Comparison of ENCODE assay signal across 30 mouse cellular contexts in genomic region chr7:100997951-100998577, GRCm38 (mm10). TPM values are rescaled to one million over a fixed set of nuclear protein-coding genes. Genes with fewer than 3 reads are reported as not detected.
DNase-seq lines count a peak whose midpoint lies in the region; TF ChIP-seq lines count a peak whose summit lies in the region.
"Had no signal": no experiment of that assay in that cellular context is flagged by ENCODE, and none has a peak within 500 bp of the region (broad histone marks: within the 10 kb centered on the region; RNA-seq: fewer than 3 reads in every experiment).

No protein-coding gene starts in this region.

- no peaks in the 10 kb centered on the region for H3K79me2 ChIP-seq in heart, adult 2 months (replicated peaks; ENCODE audit: control insufficient read depth, insufficient read depth, low read length)

- no peak overlapping the region for H3K9ac ChIP-seq in heart, adult 2 months (ENCODE audit: low read depth, low read length)
- H3K9ac ChIP-seq: embryonic facial prominence, embryonic 15.5 days; forebrain, embryonic 12.5 days; forebrain, postnatal 0 days; heart, embryonic 15.5 days; liver, embryonic 14.5 days; lung, embryonic 15.5 days; midbrain, embryonic 12.5 days; neural tube, embryonic 15.5 days had no signal

- no peak for TF ChIP-seq EP300 in heart, adult 2 months (IDR thresholded peaks at IDR 0.05; ENCODE audit: insufficient read depth, low read depth, low read length)

- intact Hi-C loops in heart, adult 2 months (cut with DNase I), result no loop called here

- H3K9me3 ChIP-seq in E14TG2a.4 (ENCODE audit: low read length), result no peaks in the 10 kb centered on the region
- H3K9me3 ChIP-seq: embryonic facial prominence, embryonic 10.5 days; embryonic facial prominence, embryonic 15.5 days; forebrain, embryonic 12.5 days; heart, embryonic 10.5 days; heart, embryonic 15.5 days; lung, embryonic 15.5 days; midbrain, embryonic 12.5 days; neural tube, embryonic 15.5 days had no signal

- H3K4me1 ChIP-seq in heart, adult 2 months (ENCODE audit: control insufficient read depth, insufficient read depth, low read length), result peaks cover 37% of the 10 kb centered on the region
- peaks cover 35% of the 10 kb centered on the region for H3K4me1 ChIP-seq in E14TG2a.4 (replicated peaks; ENCODE audit: low read depth, low read length)
- H3K4me1 ChIP-seq in lung, adult 2 months (ENCODE audit: control insufficient read depth, insufficient read depth, low read length), result peaks cover 6% of the 10 kb centered on the region
- H3K4me1 ChIP-seq: forebrain, embryonic 12.5 days; midbrain, embryonic 12.5 days; neural tube, embryonic 15.5 days had no signal

- H3K4me3 ChIP-seq in heart, adult 2 months, result no peak overlapping the region
- peak overlapping the region; percentile 70 for H3K4me3 ChIP-seq in E14TG2a.4 (replicated peaks; ENCODE audit: low read length)
- H3K4me3 ChIP-seq in lung, adult 2 months (replicated peaks; ENCODE audit: extremely low read depth, low read depth, low read length), result no peak overlapping the region
- H3K4me3 ChIP-seq: embryonic facial prominence, embryonic 10.5 days; embryonic facial prominence, embryonic 15.5 days; forebrain, embryonic 12.5 days; heart, embryonic 10.5 days; heart, embryonic 15.5 days; lung, embryonic 15.5 days; midbrain, embryonic 12.5 days; neural tube, embryonic 15.5 days had no signal

- 91% methylated on average over 31 of the region's 31 CpGs for WGBS in heart, adult 2 months
- 88% methylated on average over 31 of the region's 31 CpGs for WGBS in lung, adult 2 months

- no peaks in the 10 kb centered on the region for H3K27me3 ChIP-seq in heart, adult 2 months (ENCODE audit: control insufficient read depth, insufficient read depth, low read length)
- peaks cover 75% of the 10 kb centered on the region for H3K27me3 ChIP-seq in E14TG2a.4 (ENCODE audit: insufficient read depth, low read length)
- H3K27me3 ChIP-seq: embryonic facial prominence, embryonic 15.5 days; forebrain, embryonic 12.5 days; heart, embryonic 15.5 days; lung, embryonic 15.5 days; midbrain, embryonic 12.5 days; neural tube, embryonic 15.5 days; Patski had no signal

- TF ChIP-seq CTCF in heart, adult 2 months (IDR thresholded peaks at IDR 0.05), result no peak
- TF ChIP-seq CTCF in E14TG2a.4 (conservative IDR thresholded peaks at IDR 0.05; ENCODE audit: low read length), result no peak
- TF ChIP-seq CTCF in lung, adult 2 months (IDR thresholded peaks at IDR 0.05; ENCODE audit: insufficient read depth, low read length), result no peak

- peaks cover 7% of the 10 kb centered on the region; the same call in 1 of the 2 replicates for H3K36me3 ChIP-seq in heart, adult 2 months (ENCODE audit: control insufficient read depth, insufficient read depth, low read length)
- H3K36me3 ChIP-seq in E14TG2a.4 (ENCODE audit: insufficient read depth, low read length), result no peaks in the 10 kb centered on the region
- H3K36me3 ChIP-seq: embryonic facial prominence, embryonic 10.5 days; embryonic facial prominence, embryonic 15.5 days; forebrain, embryonic 12.5 days; heart, embryonic 10.5 days; heart, embryonic 15.5 days; midbrain, embryonic 12.5 days; neural tube, embryonic 15.5 days had no signal

- no peak overlapping the region for H3K27ac ChIP-seq in heart, adult 2 months
- H3K27ac ChIP-seq: embryonic facial prominence, embryonic 10.5 days; embryonic facial prominence, embryonic 15.5 days; forebrain, embryonic 12.5 days; heart, embryonic 10.5 days; heart, embryonic 15.5 days; liver, embryonic 14.5 days; lung, embryonic 15.5 days; midbrain, embryonic 12.5 days; neural tube, embryonic 15.5 days had no signal

- TF ChIP-seq POLR2A in heart, adult 2 months (IDR thresholded peaks at IDR 0.05; ENCODE audit: insufficient read depth, low read depth, low read length), result no peak
- TF ChIP-seq POLR2A in lung, adult 2 months (IDR thresholded peaks at IDR 0.05; ENCODE audit: borderline replicate concordance, extremely low read depth, low read depth, low read length), result no peak

- peak; percentile 74 to 78 for DNase-seq in cerebellum, postnatal 14 days
- DNase-seq in cerebellum, adult 11 months, result no peak
- DNase-seq in heart, adult 2 months, result peak; percentile 2 to 20
- DNase-seq in heart, adult 9 months (ENCODE audit: low spot score in 2 of 2), result no peak
- DNase-seq in ES-CJ7 (ENCODE audit: low read depth, low spot score) (peak; percentile 9), adipocyte (ENCODE audit: low spot score) (no peak)
- no peak for DNase-seq in lung, adult 2 months
- DNase-seq: adrenal gland, adult 2 months; forebrain, postnatal 0 days; gastrocnemius, postnatal 36 days; kidney, adult 9 months; kidney, postnatal 10 days; layer of hippocampus, postnatal 36 days; liver; retina, postnatal 1 day; right cerebral cortex, postnatal 14 days; thymus, postnatal 4 days had no signal

RNA-seq across cellular contexts. Expression of gene P2ry2, which starts 14.6 kb away (rescaled TPM):
- 10 to 100 TPM; 22.3 to 32.6 TPM for total RNA-seq in heart, adult 2 months (2021)
- polyA plus RNA-seq in heart, adult 2 months (2012; rRNA removed), result 40.4 and 46.8 TPM in 2 replicates
- polyA plus RNA-seq in lung, adult 2 months (2012; rRNA removed), result 25.0 and 25.2 TPM in 2 replicates
- polyA plus RNA-seq: CD4-positive, CD25-positive, alpha-beta regulatory T cell, adult 4 months had no signal

RNA-seq across cellular contexts. Expression of gene P2ry6, which starts 23.6 kb away (rescaled TPM):
- total RNA-seq in heart, adult 2 months (2021), result 1 to 10 TPM; 3.6 to 4.2 TPM
- polyA plus RNA-seq in heart, adult 2 months (2012; rRNA removed), result 9.6 and 11.1 TPM in 2 replicates
- polyA plus RNA-seq in lung, adult 2 months (2012; rRNA removed), result 59.1 and 61.6 TPM in 2 replicates
- total RNA-seq: MEL had no signal
- polyA plus RNA-seq: CD4-positive, CD25-positive, alpha-beta regulatory T cell, adult 4 months had no signal

Comparison
In these comparisons a context has a peak if more than half of its experiments do, and no peak if none do; other contexts are left out.
1. DNase-seq: peak in cerebellum, postnatal 14 days (2 of 2), heart, adult 2 months (2 of 2) and ES-CJ7 (single experiment); none in cerebellum, adult 11 months (single experiment), heart, adult 9 months (0 of 2), adipocyte (single experiment) and lung, adult 2 months (single experiment).